Mouse (Mus musculus): ENCODE results near the gene Arvcf. TPM values are rescaled to one million over a fixed set of nuclear protein-coding genes. Genes with fewer than 3 reads are reported as not detected.

Gene Arvcf
- total RNA-seq, 1 experiment from 2014 or later, result 4.7 TPM

DNA sequence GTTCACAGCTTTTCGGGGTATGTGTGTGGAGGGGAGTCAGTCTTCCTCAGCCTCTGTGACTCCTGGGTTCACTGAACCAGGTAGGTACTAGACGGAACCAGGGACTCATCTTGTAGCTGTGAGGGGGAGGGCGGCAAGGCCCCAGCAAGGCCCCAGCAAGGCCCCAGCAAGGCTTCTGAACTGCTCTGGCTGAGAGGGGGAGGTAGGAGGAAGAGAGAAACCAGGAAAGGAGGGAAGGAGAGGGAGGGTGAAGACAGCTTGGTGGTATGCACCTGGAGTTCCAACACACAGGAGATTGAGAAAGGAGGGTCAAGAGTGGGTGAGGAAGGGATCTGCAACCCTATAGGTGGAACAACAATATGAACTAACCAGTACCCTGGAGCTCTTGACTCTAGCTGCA lies 68.9 kb downstream of the Arvcf start:
- no peak for ATAC-seq (replicated peaks in 1 of 2; ENCODE audit: insufficient read depth in 1 of 2, low FRiP score in 2 of 2, low TSS enrichment in 1 of 2, low read depth in 1 of 2, poor library complexity in 2 of 2, severe bottlenecking in 2 of 2)

- no peak for ATAC-seq (replicated peaks in 1 of 2; ENCODE audit: insufficient read depth in 1 of 2, low FRiP score in 2 of 2, low TSS enrichment in 1 of 2, low read depth in 1 of 2, poor library complexity in 2 of 2, severe bottlenecking in 2 of 2)
Observed at GRCm38 (mm10) chr16:18417491-18417890, 69.5 kb downstream of the Arvcf start.

DNA sequence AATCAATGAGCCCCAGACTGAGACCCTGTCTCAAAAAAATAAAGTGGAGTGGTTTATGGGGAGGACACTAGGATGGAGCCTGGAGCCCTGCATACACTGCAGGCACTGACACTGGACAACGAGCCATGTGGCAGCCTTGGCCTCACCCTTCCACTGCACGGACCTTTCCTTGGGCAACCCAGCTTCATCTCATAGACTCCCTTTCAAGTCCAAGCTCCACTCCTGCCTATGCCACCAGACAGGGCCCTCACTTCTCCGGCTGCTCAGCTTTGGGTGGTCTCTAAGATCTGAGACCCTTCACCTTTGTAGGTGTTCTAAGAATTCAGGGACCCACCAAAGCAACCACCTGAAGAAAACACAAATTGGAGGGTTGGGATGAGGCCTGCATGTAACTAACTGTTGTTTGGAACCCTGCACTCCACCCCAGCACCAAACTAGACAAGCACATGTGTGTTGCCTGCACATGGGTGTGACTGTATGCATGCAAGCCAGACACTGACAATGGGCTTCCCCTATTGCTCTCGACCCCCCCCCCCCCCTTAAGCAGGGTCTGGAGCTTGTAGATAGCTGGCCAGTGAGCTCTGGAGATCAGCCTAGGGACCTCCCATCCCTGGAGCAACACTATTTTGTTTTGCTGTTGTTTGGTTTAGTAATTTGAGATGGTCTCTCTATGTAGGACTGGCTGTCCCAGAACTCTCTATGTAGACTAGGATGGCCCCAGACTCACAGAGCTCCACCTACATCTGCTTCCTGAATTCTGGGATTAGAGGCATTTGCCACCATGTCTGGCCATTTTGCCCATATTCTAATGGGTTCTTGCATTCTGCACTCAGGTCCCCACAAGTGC lies 71.0 kb downstream of the Arvcf start:
- ATAC-seq (replicated peaks in 1 of 2; ENCODE audit: insufficient read depth in 1 of 2, low FRiP score in 2 of 2, low TSS enrichment in 1 of 2, low read depth in 1 of 2, poor library complexity in 2 of 2, severe bottlenecking in 2 of 2), result peak in 1 of 2 experiments; percentile 12; a peak in 1 of 4 replicates

DNA sequence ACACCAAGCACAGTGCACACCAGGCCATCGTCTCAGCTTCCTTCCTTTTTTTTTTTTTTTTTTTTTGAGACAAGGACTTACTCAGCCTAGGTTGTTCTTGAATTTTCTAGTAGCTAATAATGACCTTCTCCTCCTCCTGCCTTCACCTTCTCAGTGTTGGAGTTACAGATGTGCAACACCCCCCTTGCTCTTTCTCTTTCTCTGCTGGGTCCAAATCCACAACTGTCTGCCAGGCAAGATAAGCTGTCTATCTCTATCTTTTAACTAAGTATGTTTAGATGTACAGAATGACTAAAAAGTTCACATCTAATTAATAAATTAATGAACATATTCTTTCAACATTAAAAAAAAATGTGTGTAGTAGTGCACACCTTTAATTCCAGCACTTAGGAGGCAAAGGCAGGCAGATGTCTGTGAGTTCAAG lies 71.6 kb downstream of the Arvcf start:
- ATAC-seq (replicated peaks in 1 of 2; ENCODE audit: insufficient read depth in 1 of 2, low FRiP score in 2 of 2, low TSS enrichment in 1 of 2, low read depth in 1 of 2, poor library complexity in 2 of 2, severe bottlenecking in 2 of 2), result peak in 1 of 2 experiments; percentile 46; a peak in 2 of 4 replicates

- ATAC-seq (replicated peaks in 1 of 2; ENCODE audit: insufficient read depth in 1 of 2, low FRiP score in 2 of 2, low TSS enrichment in 1 of 2, low read depth in 1 of 2, poor library complexity in 2 of 2, severe bottlenecking in 2 of 2), result no peak
Observed at GRCm38 (mm10) chr16:18420571-18420970, 72.6 kb downstream of the Arvcf start.

GRCm38 (mm10) chr16:18423203-18423914 lies 75.4 kb downstream of the Arvcf start:
- ATAC-seq (replicated peaks in 1 of 2; ENCODE audit: insufficient read depth in 1 of 2, low FRiP score in 2 of 2, low TSS enrichment in 1 of 2, low read depth in 1 of 2, poor library complexity in 2 of 2, severe bottlenecking in 2 of 2), result no peak

DNA sequence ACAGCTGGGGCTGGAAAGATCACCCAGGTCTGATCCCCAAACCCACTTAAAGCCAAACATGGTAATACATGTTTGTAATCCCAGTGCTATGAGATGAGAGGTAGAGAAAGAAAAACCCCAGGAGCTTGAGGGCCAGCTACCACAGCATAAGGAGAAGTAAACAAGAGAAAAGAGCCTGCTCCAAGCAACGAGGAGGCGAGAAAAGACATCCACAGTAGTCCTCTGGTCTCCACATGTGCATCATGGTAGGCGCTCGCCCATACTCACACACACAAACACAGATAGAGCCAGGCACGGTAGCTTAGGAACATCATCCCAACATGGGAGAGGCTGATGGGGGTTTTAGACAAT lies 75.9 kb downstream of the Arvcf start:
- ATAC-seq (replicated peaks in 1 of 2; ENCODE audit: insufficient read depth in 1 of 2, low FRiP score in 2 of 2, low TSS enrichment in 1 of 2, low read depth in 1 of 2, poor library complexity in 2 of 2, severe bottlenecking in 2 of 2), result no peak

GRCm38 (mm10) chr16:18424364-18425045 lies 76.5 kb downstream of the Arvcf start:
- ATAC-seq (replicated peaks in 1 of 2; ENCODE audit: insufficient read depth in 1 of 2, low FRiP score in 2 of 2, low TSS enrichment in 1 of 2, low read depth in 1 of 2, poor library complexity in 2 of 2, severe bottlenecking in 2 of 2), result no peak

DNA sequence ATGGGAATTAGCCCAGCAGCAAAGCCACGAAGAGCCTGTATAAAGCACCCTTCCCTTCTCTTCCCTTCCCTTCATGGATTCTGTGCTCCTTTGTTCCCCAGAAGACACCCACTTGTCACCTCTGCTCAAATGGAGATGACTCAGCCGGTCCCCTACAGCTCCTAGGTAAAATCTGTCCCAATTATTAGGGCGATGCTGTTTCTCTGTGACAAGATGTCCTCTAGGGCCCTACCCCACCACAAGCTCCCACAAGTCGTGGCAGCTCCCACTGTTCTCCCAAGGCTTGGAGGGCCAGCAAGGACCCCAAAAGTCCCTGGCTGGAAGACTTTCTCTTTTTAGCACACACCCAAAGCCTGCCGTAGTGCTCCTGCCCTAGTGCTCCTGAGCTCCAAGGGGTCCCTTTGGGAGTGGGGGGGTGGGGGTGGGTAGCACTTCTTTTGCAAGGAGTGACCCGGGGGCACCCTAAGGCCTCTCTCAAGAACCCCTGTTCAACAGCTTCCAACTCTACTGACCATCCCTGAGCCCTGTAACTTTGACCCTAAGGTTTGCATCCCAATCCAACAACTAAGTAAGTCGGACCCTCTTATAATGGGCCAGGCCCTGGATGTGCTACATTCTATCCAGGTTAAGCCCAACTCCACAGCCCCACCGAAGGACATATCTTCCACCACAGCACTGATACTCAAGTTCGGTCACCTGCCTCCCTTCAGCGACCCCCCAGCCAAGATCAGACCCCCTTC lies 77.7 kb downstream of the Arvcf start:
- ATAC-seq (replicated peaks in 1 of 2; ENCODE audit: insufficient read depth in 1 of 2, low FRiP score in 2 of 2, low TSS enrichment in 1 of 2, low read depth in 1 of 2, poor library complexity in 2 of 2, severe bottlenecking in 2 of 2), result 0 out of 4 replicates have a peak, but pooled peaks have one; percentile 3 to 8

DNA sequence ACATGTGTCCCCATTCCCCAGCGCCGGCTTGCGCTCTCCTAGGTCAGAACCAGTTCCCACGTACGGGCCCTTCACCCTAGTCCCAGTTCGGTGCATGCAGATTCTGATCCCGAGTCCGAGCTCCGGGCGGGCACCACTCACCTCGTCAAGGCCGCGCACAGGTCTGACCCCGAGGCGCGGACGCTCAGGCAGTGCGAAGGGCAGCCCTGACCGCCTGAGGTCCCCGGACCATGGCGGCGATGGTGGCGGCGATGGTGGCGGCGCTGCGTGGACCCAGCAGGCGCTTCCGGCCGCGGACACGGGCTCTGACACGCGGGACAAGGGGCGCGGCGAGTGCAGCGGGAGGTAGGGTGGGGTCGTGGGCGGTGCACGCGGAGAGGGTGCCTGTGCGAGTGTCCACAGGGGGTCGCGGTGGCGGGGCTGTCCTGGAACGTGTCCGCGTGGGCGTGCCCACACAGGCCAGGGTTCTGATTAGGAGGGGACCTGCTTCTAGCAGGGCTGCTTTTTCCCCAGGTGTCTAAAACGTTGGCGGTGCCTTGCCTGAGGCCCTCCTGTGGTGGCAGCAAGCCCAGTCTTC lies 78.3 kb downstream of the Arvcf start, which contains the start of gene Txnrd2:
Txnrd2 (plus strand) TSS at position 170 of the 577 bp plus-strand sequence.
- ATAC-seq (replicated peaks in 1 of 2; ENCODE audit: insufficient read depth in 1 of 2, low FRiP score in 2 of 2, low TSS enrichment in 1 of 2, low read depth in 1 of 2, poor library complexity in 2 of 2, severe bottlenecking in 2 of 2), result peak; percentile 68 to 74

DNA sequence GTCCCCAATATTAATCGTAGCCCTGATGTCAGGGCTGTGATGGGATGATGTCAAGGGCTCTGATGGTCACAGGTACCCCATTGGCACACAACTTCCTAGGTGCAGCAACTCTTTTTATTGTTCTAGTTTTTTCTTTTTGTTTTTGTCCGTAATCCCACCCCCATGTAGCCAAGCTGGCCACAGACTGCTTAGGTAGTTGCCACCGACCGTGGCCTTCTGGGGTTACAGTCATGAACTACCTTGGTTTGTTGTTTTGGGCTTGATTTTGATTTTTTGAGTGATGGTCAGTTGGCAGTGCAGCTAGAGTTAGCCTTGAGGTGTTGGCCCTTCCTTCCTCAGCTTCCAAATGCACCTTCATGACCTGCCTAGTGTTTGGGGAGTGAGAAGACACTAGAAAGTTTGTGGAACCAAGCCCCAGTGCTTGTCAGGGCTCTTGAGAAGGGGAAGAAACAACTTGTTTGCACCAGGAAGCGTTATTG lies 78.9 kb downstream of the Arvcf start, which contains the start of gene Comt:
Comt (minus strand) TSS at position 51 of the 479 bp plus-strand sequence.
- no peak for ATAC-seq (replicated peaks in 1 of 2; ENCODE audit: insufficient read depth in 1 of 2, low FRiP score in 2 of 2, low TSS enrichment in 1 of 2, low read depth in 1 of 2, poor library complexity in 2 of 2, severe bottlenecking in 2 of 2)

- no peak for ATAC-seq (replicated peaks in 1 of 2; ENCODE audit: insufficient read depth in 1 of 2, low FRiP score in 2 of 2, low TSS enrichment in 1 of 2, low read depth in 1 of 2, poor library complexity in 2 of 2, severe bottlenecking in 2 of 2)
Observed at GRCm38 (mm10) chr16:18428011-18428515, 80.1 kb downstream of the Arvcf start.

DNA sequence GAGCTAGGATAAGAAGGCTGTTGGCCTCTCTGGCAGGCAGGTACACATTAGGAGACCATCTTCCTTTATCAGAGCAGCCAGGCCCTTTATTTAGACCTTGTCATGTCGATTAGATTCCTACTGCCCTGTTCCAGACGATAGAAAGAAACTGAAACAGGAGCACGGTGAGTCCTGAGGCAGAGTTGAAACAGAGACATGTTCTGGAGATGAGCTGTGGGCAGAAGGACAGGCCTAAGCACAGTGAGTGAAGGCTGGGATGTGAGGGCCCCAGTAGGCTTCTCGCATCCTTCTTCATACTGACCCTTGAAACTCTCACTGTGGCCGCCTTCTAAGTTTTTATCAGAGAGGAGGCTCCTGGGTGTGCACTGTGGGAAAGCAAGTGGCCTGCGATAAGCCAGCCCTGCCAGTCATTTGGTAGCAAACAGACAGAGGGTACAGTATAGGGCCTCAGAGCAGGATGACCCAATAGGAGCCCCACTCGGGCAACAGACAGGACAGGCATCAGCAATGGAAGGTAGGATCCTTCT lies 80.6 kb downstream of the Arvcf start:
- no peak for ATAC-seq (replicated peaks in 1 of 2; ENCODE audit: insufficient read depth in 1 of 2, low FRiP score in 2 of 2, low TSS enrichment in 1 of 2, low read depth in 1 of 2, poor library complexity in 2 of 2, severe bottlenecking in 2 of 2)

GRCm38 (mm10) chr16:18429641-18430040 lies 81.7 kb downstream of the Arvcf start:
- no peak for ATAC-seq (replicated peaks in 1 of 2; ENCODE audit: insufficient read depth in 1 of 2, low FRiP score in 2 of 2, low TSS enrichment in 1 of 2, low read depth in 1 of 2, poor library complexity in 2 of 2, severe bottlenecking in 2 of 2)

- ATAC-seq (replicated peaks in 1 of 2; ENCODE audit: insufficient read depth in 1 of 2, low FRiP score in 2 of 2, low TSS enrichment in 1 of 2, low read depth in 1 of 2, poor library complexity in 2 of 2, severe bottlenecking in 2 of 2), result no peak
Observed at GRCm38 (mm10) chr16:18430641-18431212, 82.7 kb downstream of the Arvcf start.

DNA sequence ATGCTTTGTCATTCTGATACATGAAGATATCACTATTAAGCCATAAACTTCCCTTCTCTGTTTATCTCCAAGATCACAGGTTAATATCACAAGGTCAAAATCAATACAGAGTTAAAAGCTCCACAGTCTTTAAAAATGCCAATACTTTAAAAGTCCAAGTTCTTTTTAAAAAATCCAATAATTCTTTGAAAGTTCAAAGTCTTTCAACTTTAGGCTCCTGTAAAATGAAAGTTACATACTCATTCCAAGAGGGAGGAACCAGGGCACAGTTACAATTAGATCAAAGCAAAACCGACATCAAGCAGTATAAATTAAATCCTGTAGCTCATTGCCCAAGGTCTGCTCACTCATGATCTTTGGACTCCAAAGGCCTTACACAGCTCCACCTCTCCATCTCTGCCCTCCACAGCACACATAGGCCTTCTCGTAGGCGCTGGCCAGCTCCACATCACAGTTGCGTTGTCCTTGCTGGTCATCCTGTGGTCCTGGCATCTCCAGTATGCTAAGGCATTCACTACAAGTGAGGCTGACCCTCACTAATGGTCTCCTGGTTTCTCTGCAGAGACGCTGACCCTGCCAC lies 85.4 kb downstream of the Arvcf start:
- ATAC-seq (replicated peaks in 1 of 2; ENCODE audit: insufficient read depth in 1 of 2, low FRiP score in 2 of 2, low TSS enrichment in 1 of 2, low read depth in 1 of 2, poor library complexity in 2 of 2, severe bottlenecking in 2 of 2), result no peak
